Mouse (Mus musculus) Muller cell, postnatal 12 days (primary cell): ENCODE measurements around the gene Vmn2r79.
"Not testable (repeated sequence)": the region's sequence is repeated elsewhere in the genome, so short reads cannot be mapped to it uniquely, and the experiment has no call there.

Source experiments
- DNase-seq: peaks from one replicate; pipeline ENCODE4 v3.0.0-alpha.2; 2015; ENCODE audit errors: inconsistent ontology term

Gene Vmn2r79

DNA sequence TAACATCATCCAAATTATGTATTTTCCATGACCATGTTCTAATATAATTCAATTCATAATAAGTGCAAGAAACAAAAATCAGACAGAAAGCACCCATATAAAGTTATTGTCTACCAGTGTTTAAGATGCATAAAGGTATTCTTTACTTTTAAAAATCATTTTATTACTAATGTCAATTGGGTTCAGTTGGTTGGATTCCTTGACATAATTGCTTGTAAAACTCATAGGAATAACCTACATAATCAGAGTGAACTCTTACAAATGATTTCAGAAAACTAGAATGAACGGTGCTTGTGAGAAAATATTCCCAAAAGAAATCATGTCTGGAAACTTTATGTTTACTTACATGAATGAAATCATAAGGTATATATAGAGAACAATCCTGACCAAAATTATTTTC is at the start of gene Vmn2r79:
Vmn2r79 (plus strand) TSS at position 301 of the 400 bp plus-strand sequence.
- not testable (repeated sequence) for DNase-seq

DNA sequence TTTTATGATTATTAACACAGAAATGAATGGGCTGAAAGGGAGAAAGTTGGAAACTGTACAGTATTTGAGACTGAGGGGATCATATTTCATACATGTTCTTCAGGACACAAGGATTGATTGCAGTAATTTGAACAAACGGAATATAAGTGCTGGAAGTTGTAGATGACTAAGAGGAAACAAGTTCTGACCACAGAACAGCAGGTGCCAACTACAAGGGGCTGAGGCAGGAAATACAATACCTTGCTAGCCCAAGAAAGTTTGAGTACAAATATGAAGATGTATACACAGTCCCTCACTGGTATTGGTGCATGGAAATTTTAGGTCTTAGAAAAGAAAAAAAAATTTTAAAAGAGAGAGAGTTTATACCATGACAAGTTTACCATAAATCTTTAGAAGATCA is 1.2 kb upstream of the Vmn2r79 start:
- no peak for DNase-seq

DNA sequence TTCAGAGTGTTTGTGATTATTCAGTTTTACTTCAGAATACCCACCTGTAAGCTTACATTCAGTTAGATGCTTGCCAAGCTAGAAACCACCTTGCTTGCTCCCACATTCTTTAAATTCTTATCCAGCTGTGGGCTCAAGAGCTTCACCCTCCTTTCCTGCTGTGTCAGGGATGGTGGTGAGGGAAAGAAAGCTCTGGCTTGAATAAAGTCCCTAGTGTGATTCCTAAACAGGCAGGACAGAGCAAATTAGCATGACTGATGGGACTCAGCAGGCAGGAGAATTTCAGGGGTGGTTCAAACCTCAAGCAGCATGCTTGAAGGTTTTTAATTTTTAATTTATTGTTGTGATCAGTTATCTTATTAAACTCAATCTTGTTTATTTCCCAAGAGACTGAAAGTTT is 30.6 kb downstream of the Vmn2r79 start:
- DNase-seq, result not testable (repeated sequence)

DNA sequence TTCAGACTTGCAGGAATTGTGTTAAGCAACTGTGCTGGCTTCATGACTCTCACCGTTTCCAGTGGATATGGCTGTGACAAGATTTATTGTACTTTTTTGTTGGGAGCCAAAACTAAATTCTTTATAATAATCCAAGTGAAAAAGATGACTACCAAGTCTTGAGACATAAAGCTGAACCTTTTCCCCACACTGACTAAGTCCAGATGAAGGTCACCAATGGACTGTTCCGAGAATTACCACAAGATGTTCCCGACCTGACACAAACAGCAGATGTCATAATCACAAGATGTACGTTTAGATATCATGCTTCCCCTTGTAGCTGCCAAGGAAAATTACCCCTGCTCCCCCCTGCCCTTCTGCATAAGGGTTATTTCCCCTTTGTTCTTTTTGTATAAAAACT is 67.7 kb downstream of the Vmn2r79 start:
- DNase-seq, result no peak
